Mouse (Mus musculus): ENCODE results near the gene Efcab8. TPM values are rescaled to one million over a fixed set of nuclear protein-coding genes. Genes with fewer than 3 reads are reported as not detected.
"Not testable (repeated sequence)": the region's sequence is repeated elsewhere in the genome, so short reads cannot be mapped to it uniquely, and the experiment has no call there.

Gene Efcab8
- 0.07 and 0.27 TPM in 2 replicates for polyA plus RNA-seq (2012; rRNA removed)

- DNase-seq (ENCODE audit: low read depth, low spot score) = no peak
- 28% methylated on average over 12 of the region's 12 CpGs for WGBS
These were observed at the start of gene Efcab8 for GRCm38 (mm10) chr2:153779394-153779981. TSS of gene Efcab8 (plus strand) at chr2:153779931.

- 73% methylated on average over 4 of the region's 4 CpGs for WGBS
- DNase-seq (ENCODE audit: low read depth, low spot score) = no peak
These were observed 45.7 kb upstream of the Efcab8 start for GRCm38 (mm10) chr2:153734033-153734432.

- 10% methylated on average over 58 of the region's 58 CpGs for WGBS
- DNase-seq (ENCODE audit: low read depth, low spot score) = peak; percentile 89
These were observed 39.0 kb upstream of the Efcab8 start, which contains the start of gene Mapre1 for GRCm38 (mm10) chr2:153740500-153741436. TSS of gene Mapre1 (plus strand) at chr2:153741274.

GRCm38 (mm10) chr2:153741437-153742065, 38.2 kb upstream of the Efcab8 start:
- no peak for DNase-seq (ENCODE audit: low read depth, low spot score)
- 2% methylated on average over 45 of the region's 56 CpGs for WGBS

- DNase-seq (ENCODE audit: low read depth, low spot score) = no peak
These were observed 31.7 kb upstream of the Efcab8 start for GRCm38 (mm10) chr2:153747994-153748393.

- no peak for DNase-seq (ENCODE audit: low read depth, low spot score)
- 84% methylated on average over 2 of the region's 2 CpGs for WGBS
These were observed 29.4 kb upstream of the Efcab8 start for GRCm38 (mm10) chr2:153750363-153750762.

GRCm38 (mm10) chr2:153762121-153762520, 17.6 kb upstream of the Efcab8 start:
- no peak for DNase-seq (ENCODE audit: low read depth, low spot score)
- WGBS = 83% methylated on average over 5 of the region's 5 CpGs

- 68% methylated on average over 6 of the region's 6 CpGs for WGBS
- no peak for DNase-seq (ENCODE audit: low read depth, low spot score)
These were observed 12.2 kb upstream of the Efcab8 start for GRCm38 (mm10) chr2:153767484-153767883.

- WGBS = 69% methylated on average over 2 of the region's 2 CpGs
These were observed 10.8 kb upstream of the Efcab8 start for GRCm38 (mm10) chr2:153768881-153769280.

GRCm38 (mm10) chr2:153772950-153773349, 6.8 kb upstream of the Efcab8 start:
- 86% methylated on average over 4 of the region's 4 CpGs for WGBS
- no peak for DNase-seq (ENCODE audit: low read depth, low spot score)

More at GRCm38 (mm10) chr2:153768881-153769280, 10.8 kb upstream of the Efcab8 start:
- DNase-seq (ENCODE audit: low read depth, low spot score) = no peak

GRCm38 (mm10) chr2:153775472-153775871, 4.3 kb upstream of the Efcab8 start:
- no peak for DNase-seq (ENCODE audit: low read depth, low spot score)
- WGBS = 93% methylated on average over 4 of the region's 4 CpGs

GRCm38 (mm10) chr2:153778638-153779362, 931 bp upstream of the Efcab8 start:
- 8% methylated on average over 24 of the region's 24 CpGs for WGBS
- DNase-seq (ENCODE audit: low read depth, low spot score) = peak; percentile 28

- 93% methylated on average over 4 of the region's 4 CpGs for WGBS
- no peak for DNase-seq (ENCODE audit: low read depth, low spot score)
These were observed 1.4 kb downstream of the Efcab8 start for GRCm38 (mm10) chr2:153781181-153781580.

- DNase-seq (ENCODE audit: low read depth, low spot score) = no peak
- 88% methylated on average over 2 of the region's 2 CpGs for WGBS
These were observed 4.9 kb downstream of the Efcab8 start for GRCm38 (mm10) chr2:153784668-153785067.

- no peak for DNase-seq (ENCODE audit: low read depth, low spot score)
These were observed 13.6 kb downstream of the Efcab8 start for GRCm38 (mm10) chr2:153793366-153793765.

- WGBS = 44% methylated on average over 5 of the region's 5 CpGs
- no peak for DNase-seq (ENCODE audit: low read depth, low spot score)
These were observed 15.4 kb downstream of the Efcab8 start for GRCm38 (mm10) chr2:153795090-153795489.

GRCm38 (mm10) chr2:153807464-153807863, 27.7 kb downstream of the Efcab8 start:
- DNase-seq (ENCODE audit: low read depth, low spot score) = not testable (repeated sequence)

- WGBS = 75% methylated on average over 8 of the region's 8 CpGs
- DNase-seq (ENCODE audit: low read depth, low spot score) = no peak
These were observed 28.4 kb downstream of the Efcab8 start for GRCm38 (mm10) chr2:153808146-153808545.

GRCm38 (mm10) chr2:153808841-153809240, 29.1 kb downstream of the Efcab8 start:
- DNase-seq (ENCODE audit: low read depth, low spot score) = no peak
- WGBS = 65% methylated on average over 6 of the region's 6 CpGs

- 68% methylated on average over 3 of the region's 3 CpGs for WGBS
- no peak for DNase-seq (ENCODE audit: low read depth, low spot score)
These were observed 30.2 kb downstream of the Efcab8 start for GRCm38 (mm10) chr2:153809921-153810320.
